Mouse (Mus musculus): ENCODE measurements around the gene Slc30a6.

Gene Slc30a6

DNA sequence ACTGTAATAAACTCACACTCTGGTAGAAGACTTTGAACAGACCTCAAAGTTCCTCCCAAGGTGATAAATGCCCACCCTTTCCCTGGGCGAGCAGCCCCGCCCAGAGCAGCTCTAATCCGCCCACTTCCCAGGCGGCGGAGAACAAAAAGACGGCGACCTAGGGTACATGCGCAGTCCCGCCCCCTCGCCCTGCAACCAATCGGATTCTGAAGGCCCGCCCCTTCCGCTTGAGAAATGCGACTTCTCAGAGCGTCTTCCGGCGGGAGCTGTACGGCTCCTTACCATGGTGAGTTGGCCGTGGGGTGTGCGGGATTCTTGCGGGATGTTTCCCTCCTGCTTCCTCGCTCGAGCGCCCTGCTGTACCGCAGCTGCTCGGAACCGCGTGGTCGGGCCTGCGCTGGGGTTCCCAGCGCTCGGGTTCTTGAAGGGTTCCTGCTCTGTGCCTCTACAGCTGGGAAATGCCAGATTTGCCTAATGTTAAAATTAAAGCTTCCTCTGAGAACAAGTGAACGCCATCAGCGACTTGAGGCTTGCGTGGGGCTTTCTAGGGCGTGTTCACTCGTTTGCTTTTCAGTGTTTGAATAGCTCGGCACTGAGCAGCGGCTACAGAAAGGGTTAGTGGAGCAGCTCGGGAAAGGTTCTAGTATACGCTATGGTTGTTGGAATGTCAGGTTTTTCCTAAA lies at the start of gene Slc30a6:
Gene Slc30a6 (plus strand): TSS at position 226 of the 683 bp plus-strand sequence.
- DNase-seq = peak; percentile 97 to 98

DNA sequence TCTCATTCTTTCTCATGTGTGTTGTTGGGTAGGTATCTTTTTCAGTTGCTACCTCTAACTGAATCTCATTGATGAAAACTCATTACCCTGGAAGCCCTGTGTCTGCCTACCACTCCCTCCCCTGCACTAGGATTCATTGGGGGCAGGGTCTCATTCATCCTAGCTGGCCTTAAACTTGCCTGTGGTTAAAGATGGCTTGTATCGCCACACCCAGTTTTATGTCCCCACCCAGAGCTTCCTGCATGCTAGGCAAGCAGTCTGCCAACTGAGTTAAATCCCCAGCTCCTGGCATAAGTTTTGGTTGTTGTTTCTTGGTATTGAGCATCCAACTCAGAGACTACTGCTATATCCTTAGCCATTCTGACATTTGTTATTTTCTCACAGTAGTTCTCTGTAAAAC lies 31.8 kb upstream of the Slc30a6 start:
- DNase-seq = no peak

DNA sequence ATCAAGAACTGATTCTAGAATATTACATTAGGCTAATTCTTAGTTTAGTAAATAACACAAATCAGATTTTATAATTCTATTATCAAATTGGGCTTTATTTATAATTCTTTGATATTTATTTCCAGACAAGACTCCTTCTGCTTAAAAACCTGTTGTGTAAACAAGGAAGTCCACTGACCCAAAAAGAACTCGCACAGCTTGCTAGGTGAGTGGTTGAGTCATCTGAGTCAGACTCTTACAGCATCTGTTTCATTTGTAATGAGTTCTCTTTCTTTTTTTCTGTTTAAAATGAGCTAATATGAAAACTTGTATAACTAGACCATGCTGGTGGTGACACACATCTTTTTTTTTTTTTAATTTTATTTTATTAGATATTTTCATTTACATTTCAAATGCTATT lies 18.5 kb upstream of the Slc30a6 start:
- DNase-seq = no peak

DNA sequence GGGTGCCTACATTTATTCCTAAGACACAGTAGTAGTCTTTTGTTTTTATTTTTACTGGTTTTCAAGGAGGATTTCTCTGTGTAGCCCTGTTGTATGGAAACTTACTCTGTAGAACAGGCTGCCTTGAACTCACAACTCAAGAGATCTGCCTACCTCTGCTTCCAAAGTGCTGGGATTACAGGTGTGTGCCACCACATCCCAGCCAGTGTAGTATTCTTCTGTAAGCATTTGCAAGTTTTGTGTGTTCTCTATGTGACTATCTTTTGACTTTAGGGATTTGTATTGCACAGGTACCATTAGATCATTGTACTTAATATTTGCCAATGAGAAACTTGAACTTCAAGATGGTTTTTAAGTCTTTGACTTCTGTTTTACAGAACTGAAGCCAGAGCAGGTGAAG lies 8.8 kb upstream of the Slc30a6 start:
- no peak for DNase-seq

DNA sequence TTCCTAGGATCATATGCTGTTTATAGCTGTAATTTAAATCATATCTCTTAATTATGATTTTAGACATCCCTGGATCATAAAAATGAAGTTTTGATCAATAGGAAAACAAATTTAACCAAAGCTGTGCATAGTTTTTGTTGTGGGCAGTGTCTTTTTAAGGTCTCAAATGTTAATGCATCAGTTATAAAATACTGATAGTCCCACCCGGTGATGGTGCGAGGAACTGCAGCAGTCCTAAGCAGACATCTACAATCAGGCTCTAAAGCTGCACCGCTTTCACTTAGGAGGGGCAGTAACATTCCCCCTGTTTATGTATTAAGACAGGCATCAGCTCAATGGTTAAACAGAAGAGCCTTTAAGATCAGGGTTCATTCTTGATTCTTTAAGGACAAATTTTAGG lies 5.6 kb upstream of the Slc30a6 start:
- peak in 1 of 2 experiments; percentile 10 for DNase-seq

GRCm38 (mm10) chr17:74394381-74394780 lies 1.0 kb upstream of the Slc30a6 start:
- no peak for DNase-seq

DNA sequence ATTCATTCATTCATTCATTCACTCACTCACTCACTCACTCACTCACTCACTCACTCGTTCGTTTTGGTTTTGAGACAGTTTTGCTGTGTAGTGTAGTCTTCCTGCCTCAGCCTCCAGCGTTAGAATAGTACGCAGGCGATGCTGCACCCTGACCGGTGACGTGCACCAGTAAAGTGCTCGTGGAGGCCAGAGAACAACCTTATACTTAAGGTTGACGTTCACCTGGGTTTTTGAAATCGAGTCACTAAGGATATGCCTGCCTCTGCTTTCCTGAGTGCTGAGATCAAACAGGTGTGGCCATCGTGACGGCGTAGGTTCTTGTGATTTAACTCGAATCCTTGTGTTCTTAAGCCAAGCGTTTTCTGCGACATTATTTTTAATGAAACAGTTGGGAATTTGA lies 553 bp upstream of the Slc30a6 start:
- DNase-seq = no peak

GRCm38 (mm10) chr17:74396766-74397165 lies 1.4 kb downstream of the Slc30a6 start:
- DNase-seq = no peak

- no peak for DNase-seq
These were observed 1.8 kb downstream of the Slc30a6 start for GRCm38 (mm10) chr17:74397173-74397572.

- DNase-seq = no peak
These were observed 7.2 kb downstream of the Slc30a6 start for GRCm38 (mm10) chr17:74402486-74403222.

GRCm38 (mm10) chr17:74406487-74406886 lies 11.1 kb downstream of the Slc30a6 start:
- DNase-seq = no peak

- no peak for DNase-seq
These were observed 14.3 kb downstream of the Slc30a6 start for GRCm38 (mm10) chr17:74409722-74410121.

GRCm38 (mm10) chr17:74413324-74413723 lies 17.9 kb downstream of the Slc30a6 start:
- DNase-seq = no peak

DNA sequence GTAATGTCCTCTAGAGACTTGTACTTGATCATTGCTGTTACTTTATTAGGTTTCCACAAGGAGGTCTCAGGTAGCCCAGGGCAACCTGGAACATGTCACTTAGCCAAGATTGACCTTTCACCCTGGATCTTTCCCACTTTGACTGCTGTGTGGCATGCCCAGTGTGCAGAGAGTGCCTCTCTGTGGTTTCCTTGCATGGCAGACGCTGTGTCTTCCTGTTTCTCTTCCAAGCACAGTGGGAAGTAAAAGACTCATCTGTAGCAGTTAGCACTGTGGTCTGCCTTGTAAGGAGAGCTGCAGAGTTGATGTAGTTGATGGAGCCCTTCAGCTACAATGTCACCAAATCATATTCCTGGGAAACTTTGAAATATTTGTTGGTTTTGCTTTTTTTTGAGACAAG lies 19.3 kb downstream of the Slc30a6 start:
- DNase-seq = no peak

GRCm38 (mm10) chr17:74416841-74417360 lies 21.5 kb downstream of the Slc30a6 start:
- DNase-seq = no peak

GRCm38 (mm10) chr17:74418171-74418570 lies 22.8 kb downstream of the Slc30a6 start:
- no peak for DNase-seq

GRCm38 (mm10) chr17:74420656-74421055 lies 25.2 kb downstream of the Slc30a6 start:
- no peak for DNase-seq

DNA sequence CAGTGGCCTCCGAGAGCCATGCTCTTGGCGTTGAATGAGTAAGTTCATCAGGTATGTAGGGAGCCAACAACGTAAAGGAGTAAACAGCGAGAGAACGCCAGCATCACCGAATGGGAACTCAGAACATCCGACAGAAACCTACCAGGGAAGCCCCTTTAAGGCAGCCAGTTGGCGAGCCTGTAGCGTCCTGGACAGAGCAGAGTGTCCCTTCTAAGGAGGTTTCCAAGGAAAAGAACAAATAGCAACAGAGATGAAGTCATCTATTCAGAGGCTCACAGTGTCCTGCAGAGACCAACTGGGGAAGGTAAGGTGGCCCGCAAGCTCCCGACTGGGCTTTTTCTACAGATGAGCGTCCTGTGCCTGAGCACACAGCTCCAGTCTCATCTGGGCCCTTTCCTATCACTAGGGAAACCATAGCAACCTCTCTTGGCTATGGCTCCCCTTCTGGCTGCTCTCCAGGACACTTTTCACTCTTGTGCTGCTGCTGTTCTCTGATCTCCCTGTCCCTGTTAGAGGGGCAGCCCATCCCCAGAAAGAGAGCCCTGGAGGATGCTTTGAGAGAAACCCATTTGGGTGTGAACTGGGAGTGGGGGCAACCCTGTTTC lies 29.1 kb downstream of the Slc30a6 start:
- peak; percentile 47 to 52 for DNase-seq

GRCm38 (mm10) chr17:74430074-74430473 lies 34.7 kb downstream of the Slc30a6 start:
- DNase-seq = no peak

GRCm38 (mm10) chr17:74431481-74431880 lies 36.1 kb downstream of the Slc30a6 start:
- DNase-seq = peak; percentile 6 to 19

- DNase-seq = no peak
These were observed 37.2 kb downstream of the Slc30a6 start for GRCm38 (mm10) chr17:74432631-74433030.

DNA sequence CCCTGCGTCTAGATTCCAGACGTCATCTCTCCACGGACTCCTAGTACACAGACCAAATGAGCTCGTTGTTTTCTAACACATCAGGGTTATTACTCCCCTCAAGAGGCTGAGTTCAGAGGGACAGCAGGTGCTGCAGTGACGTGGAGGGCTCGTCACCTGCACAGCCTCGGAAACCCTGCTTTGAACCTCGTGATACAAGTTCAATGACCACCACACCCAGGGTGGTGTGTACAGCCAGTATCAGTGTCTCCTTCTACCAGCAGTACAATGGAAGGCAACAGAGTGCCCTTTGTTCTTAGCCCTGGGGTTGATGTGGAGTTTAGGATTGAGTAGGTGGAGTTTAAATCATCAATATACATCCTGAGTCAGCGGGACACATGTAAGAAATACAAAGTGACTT lies 42.4 kb downstream of the Slc30a6 start:
- DNase-seq = no peak

GRCm38 (mm10) chr17:74440486-74440885 lies 45.1 kb downstream of the Slc30a6 start:
- DNase-seq = no peak

- no peak for DNase-seq
These were observed 54.4 kb downstream of the Slc30a6 start for GRCm38 (mm10) chr17:74449776-74450175.
